Mouse (Mus musculus) midbrain, embryonic 16.5 days (tissue): Measurements from ENCODE around the gene 1700003E16Rik. TPM values are rescaled to one million over a fixed set of nuclear protein-coding genes. Genes with fewer than 3 reads are reported as not detected.

ENCODE experiments used
- ATAC-seq: fragments of 200-750 bp; cut with Nextera tagmentation; 2 replicates; pipeline ENCODE4 v1.8.0; 2017; ENCODE audit warnings: moderate TSS enrichment
- H3K27ac ChIP-seq: fragments of 300-500 bp; sonication (generic); 2 replicates; pipeline ENCODE4 v1.5.1; 2014; ENCODE audit warnings: mild to moderate bottlenecking, low read length, mixed read lengths
- H3K27me3 ChIP-seq: fragments of 300-500 bp; sonication (generic); 2 replicates; pipeline ENCODE4 v1.6.1; 2014; ENCODE audit warnings: low read depth, low read length, mixed read lengths; ENCODE audit not compliant: control insufficient read depth, insufficient read depth
- H3K36me3 ChIP-seq: fragments of 300-500 bp; sonication (generic); 2 replicates; pipeline ENCODE4 v1.6.1; 2014; ENCODE audit warnings: mild to moderate bottlenecking, low read length, moderate library complexity, mixed read lengths; ENCODE audit not compliant: control insufficient read depth, insufficient read depth
- H3K4me1 ChIP-seq: fragments of 300-500 bp; sonication (generic); 2 replicates; pipeline ENCODE4 v1.6.1; 2014; ENCODE audit warnings: mild to moderate bottlenecking, low read length, mixed read lengths; ENCODE audit not compliant: control insufficient read depth, insufficient read depth
- H3K4me2 ChIP-seq: fragments of 300-500 bp; sonication (generic); 2 replicates; pipeline ENCODE4 v1.6.1; 2014; ENCODE audit warnings: mild to moderate bottlenecking, low read length, mixed read lengths
- H3K4me3 ChIP-seq: fragments of 300-500 bp; sonication (generic); 2 replicates; pipeline ENCODE4 v1.5.1; 2014; ENCODE audit warnings: low read depth, mild to moderate bottlenecking, low read length, moderate library complexity, mixed read lengths
- H3K9ac ChIP-seq: fragments of 300-500 bp; sonication (generic); 2 replicates; pipeline ENCODE4 v1.6.1; 2014; ENCODE audit warnings: low read depth, low read length, mixed read lengths
- H3K9me3 ChIP-seq: fragments of 300-500 bp; sonication (generic); replicated peaks from 2 replicates; pipeline ENCODE4 v1.6.1; 2014; ENCODE audit warnings: mild to moderate bottlenecking, low read length, mixed read lengths; ENCODE audit not compliant: control insufficient read depth, poor library complexity, severe bottlenecking
- WGBS: fragments of 180-500 bp; shearing (Covaris S2); extraction: QIAGEN DNeasy Blood & Tissue Kit; methylation state at CpG from one replicate; pipeline ENCODE4 v1.1.7; 2014; 5-methylcytosine and 5-hydroxymethylcytosine counted together
- polyA plus RNA-seq: library from polyadenylated mRNA; unstranded; fragments of >200 nt; fragmentation: Nextera tagmentation; extraction: Ambion mirVana; gene quantifications from 2 replicates; pipeline ENCODE4 v1.2.1, GENCODE M21; 2015

Gene 1700003E16Rik
- polyA plus RNA-seq, 1 experiment from 2014 or later: 16.3 TPM

DNA sequence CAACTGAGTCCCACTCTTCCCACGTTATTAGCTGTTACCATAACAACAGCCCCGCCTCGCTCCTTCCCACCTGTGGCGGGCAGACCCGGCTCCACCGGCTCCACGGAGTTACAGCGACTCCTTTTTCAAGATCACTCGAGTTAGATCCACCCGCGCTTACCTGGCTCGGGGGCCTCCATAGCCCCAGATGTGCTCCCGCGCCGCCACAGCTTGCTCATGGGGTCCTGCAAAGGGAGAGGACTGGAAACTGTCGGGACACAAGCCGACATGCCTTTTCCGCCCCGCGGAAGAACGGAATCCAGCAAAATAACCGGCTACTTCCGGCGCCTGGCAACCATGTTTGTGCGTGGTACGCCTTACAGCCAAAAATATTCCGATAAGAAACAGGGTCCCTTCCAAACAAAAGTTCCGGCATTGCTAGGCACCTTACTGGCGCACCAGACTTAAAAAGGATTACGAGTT is 31.3 kb upstream of the 1700003E16Rik start:
- WGBS: under 1% methylated on average over 30 of the region's 30 CpGs
- Histone ChIP-seq H3K9ac (peak overlapping the region; percentile 69), H3K4me2 (peak overlapping the region; percentile 88), H3K27me3 (no peaks in the 10 kb centered on the region), H3K27ac (peak overlapping the region; percentile 38; the same call in 1 of the 2 replicates), H3K4me3 (peak overlapping the region; percentile 74), H3K9me3 (no peaks in the 10 kb centered on the region), H3K4me1 (peaks cover 28% of the 10 kb centered on the region), H3K36me3 (no peaks in the 10 kb centered on the region)
- peak; percentile 4; the same call in 1 of the 2 replicates for ATAC-seq

- 28% methylated on average over 5 of the region's 5 CpGs for WGBS
- H3K4me1 ChIP-seq: peaks cover 23% of the 10 kb centered on the region
- H3K27me3 ChIP-seq: no peaks in the 10 kb centered on the region
- H3K4me3 ChIP-seq: peak within 1 kb of the TSS; percentile 74
- H3K36me3 ChIP-seq: no peaks in the 10 kb centered on the region
- no peak for ATAC-seq
- H3K9ac ChIP-seq: peak within 1 kb of the TSS; percentile 69
- H3K9me3 ChIP-seq: no peaks in the 10 kb centered on the region
- H3K4me2 ChIP-seq: peak within 1 kb of the TSS; percentile 88
- peak within 1 kb of the TSS; percentile 38; the same call in 1 of the 2 replicates for H3K27ac ChIP-seq
These were observed 30.9 kb upstream of the 1700003E16Rik start, which contains the start of gene Ino80b for GRCm38 (mm10) chr6:83125331-83125730. Gene Ino80b, minus strand, starts transcription at chr6:83125431.

DNA sequence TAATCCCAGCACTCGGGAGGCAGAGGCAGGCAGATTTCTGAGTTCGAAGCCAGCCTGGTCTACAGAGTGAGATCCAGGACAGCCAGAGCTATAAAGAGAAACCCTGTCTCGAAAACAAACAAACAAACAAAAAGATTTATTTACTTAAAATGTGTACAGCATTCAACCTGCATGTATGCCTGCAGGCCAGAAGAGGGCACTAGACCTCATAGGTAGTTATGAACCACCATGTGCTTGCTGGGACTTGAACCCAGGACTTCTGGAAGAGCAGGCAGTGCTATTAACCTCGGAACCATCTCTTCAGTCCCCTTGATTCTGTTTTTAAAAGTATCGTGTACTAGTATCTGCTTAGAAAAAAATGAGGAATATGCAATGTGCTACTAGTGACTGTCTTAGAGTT is 28.8 kb upstream of the 1700003E16Rik start:
- Histone ChIP-seq H3K4me3 (no peak overlapping the region), H3K27me3 (no peaks in the 10 kb centered on the region), H3K4me2 (no peak overlapping the region), H3K27ac (no peak overlapping the region), H3K36me3 (no peaks in the 10 kb centered on the region), H3K9me3 (no peaks in the 10 kb centered on the region), H3K9ac (no peak overlapping the region), H3K4me1 (peaks cover 15% of the 10 kb centered on the region)
- WGBS: 97% methylated on average over 5 of the region's 5 CpGs
- no peak for ATAC-seq

GRCm38 (mm10) chr6:83131469-83132034 is 24.7 kb upstream of the 1700003E16Rik start:
- Histone ChIP-seq H3K36me3 (no peaks in the 10 kb centered on the region), H3K9me3 (no peaks in the 10 kb centered on the region), H3K4me3 (no peak overlapping the region), H3K4me1 (peaks cover under 1% of the 10 kb centered on the region), H3K27ac (no peak overlapping the region), H3K27me3 (peaks cover 8% of the 10 kb centered on the region), H3K9ac (no peak overlapping the region), H3K4me2 (no peak overlapping the region)
- WGBS: 90% methylated on average over 6 of the region's 6 CpGs
- ATAC-seq: no peak

GRCm38 (mm10) chr6:83132176-83132919 is 23.9 kb upstream of the 1700003E16Rik start:
- no peak overlapping the region for H3K9ac ChIP-seq
- no peak for ATAC-seq
- no peaks in the 10 kb centered on the region for H3K9me3 ChIP-seq
- 86% methylated on average over 9 of the region's 9 CpGs for WGBS
- H3K27me3 ChIP-seq: peaks cover 13% of the 10 kb centered on the region
- no peak overlapping the region for H3K4me3 ChIP-seq
- no peak overlapping the region for H3K4me2 ChIP-seq
- no peaks in the 10 kb centered on the region for H3K36me3 ChIP-seq
- peaks cover 7% of the 10 kb centered on the region for H3K4me1 ChIP-seq
- H3K27ac ChIP-seq: no peak overlapping the region

GRCm38 (mm10) chr6:83134226-83134625 is 22.0 kb upstream of the 1700003E16Rik start:
- Histone ChIP-seq H3K27me3 (peaks cover 13% of the 10 kb centered on the region), H3K9me3 (no peaks in the 10 kb centered on the region), H3K36me3 (no peaks in the 10 kb centered on the region), H3K9ac (no peak overlapping the region), H3K4me3 (no peak overlapping the region), H3K4me2 (no peak overlapping the region), H3K4me1 (peaks cover 19% of the 10 kb centered on the region), H3K27ac (no peak overlapping the region)
- no peak for ATAC-seq
- WGBS: 76% methylated on average over 3 of the region's 3 CpGs

DNA sequence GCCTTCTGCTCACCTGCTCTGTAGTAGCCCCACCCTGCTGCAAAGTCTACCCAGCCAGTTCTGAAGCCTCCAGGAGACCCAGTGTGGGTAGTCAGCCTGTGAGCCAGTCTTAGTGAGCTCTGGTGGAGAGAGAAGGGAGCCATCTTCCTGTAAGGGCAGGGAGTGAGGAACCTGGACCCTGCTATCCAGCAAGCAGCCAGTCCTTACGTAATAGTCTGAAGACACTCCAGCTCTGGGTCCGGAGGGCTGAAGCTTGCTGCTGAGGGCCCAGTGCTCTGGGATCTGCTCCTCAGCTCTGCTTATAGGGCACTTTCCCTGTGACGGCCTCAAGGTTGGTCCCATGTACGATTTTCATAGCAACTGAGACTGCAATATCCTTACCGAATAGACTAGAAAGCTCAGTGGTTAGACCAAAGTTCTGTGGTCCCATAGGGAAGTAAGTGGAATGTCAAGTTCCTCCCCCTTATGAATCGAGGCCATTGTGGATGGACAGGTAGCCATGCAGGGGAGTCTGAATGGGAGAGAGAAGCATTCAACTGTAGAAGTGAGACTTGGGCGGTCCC is 21.2 kb upstream of the 1700003E16Rik start, which contains the start of gene Rtkn:
Gene Rtkn (plus strand): TSS at position 513 of the 563 bp plus-strand sequence.
- WGBS: 62% methylated on average over 7 of the region's 7 CpGs
- Histone ChIP-seq H3K9ac (no peak within 1 kb of the TSS), H3K27ac (no peak within 1 kb of the TSS), H3K4me2 (peak within 1 kb of the TSS; percentile 30; the same call in 1 of the 2 replicates), H3K9me3 (no peaks in the 10 kb centered on the region), H3K36me3 (no peaks in the 10 kb centered on the region), H3K4me3 (no peak within 1 kb of the TSS; the same call in 1 of the 2 replicates), H3K27me3 (peaks cover 13% of the 10 kb centered on the region), H3K4me1 (peaks cover 19% of the 10 kb centered on the region)
- ATAC-seq: no peak

- peaks cover 19% of the 10 kb centered on the region for H3K4me1 ChIP-seq
- H3K9ac ChIP-seq: no peak overlapping the region
- H3K36me3 ChIP-seq: no peaks in the 10 kb centered on the region
- H3K27ac ChIP-seq: no peak overlapping the region
- WGBS: 4% methylated on average over 37 of the region's 37 CpGs
- H3K27me3 ChIP-seq: peaks cover 13% of the 10 kb centered on the region
- ATAC-seq: no peak
- peak overlapping the region; percentile 30; the same call in 1 of the 2 replicates for H3K4me2 ChIP-seq
- H3K9me3 ChIP-seq: no peaks in the 10 kb centered on the region
- no peak overlapping the region; the same call in 1 of the 2 replicates for H3K4me3 ChIP-seq
These were observed 20.5 kb upstream of the 1700003E16Rik start for GRCm38 (mm10) chr6:83135571-83136161.
